Mouse (Mus musculus) heart, embryonic 15.5 days (tissue): Measurements from ENCODE around the gene Vav3. TPM values are rescaled to one million over a fixed set of nuclear protein-coding genes. Genes with fewer than 3 reads are reported as not detected.

ENCODE experiments used
- ATAC-seq: fragments of 200-750 bp; cut with Nextera tagmentation; replicated peaks from 2 replicates; pipeline ENCODE4 v1.8.0; 2017; ENCODE audit warnings: low read depth, moderate TSS enrichment; ENCODE audit not compliant: insufficient number of reproducible peaks, insufficient read depth, low FRiP score
- H3K27ac ChIP-seq: fragments of 300-500 bp; sonication (generic); 2 replicates; pipeline ENCODE4 v1.5.1; 2015; ENCODE audit warnings: mild to moderate bottlenecking, inconsistent platforms
- H3K27me3 ChIP-seq: fragments of 300-500 bp; sonication (generic); 2 replicates; pipeline ENCODE4 v1.6.1; 2015; ENCODE audit warnings: inconsistent platforms
- H3K36me3 ChIP-seq: fragments of 300-500 bp; sonication (generic); 2 replicates; pipeline ENCODE4 v1.6.1; 2015; ENCODE audit warnings: mild to moderate bottlenecking, inconsistent platforms
- H3K4me1 ChIP-seq: fragments of 300-500 bp; sonication (generic); replicated peaks from 2 replicates; pipeline ENCODE4 v1.6.1; 2015; ENCODE audit warnings: inconsistent platforms
- H3K4me2 ChIP-seq: fragments of 300-500 bp; sonication (generic); 2 replicates; pipeline ENCODE4 v1.6.1; 2015; ENCODE audit warnings: inconsistent platforms, mild to moderate bottlenecking, moderate library complexity
- H3K4me3 ChIP-seq: fragments of 300-500 bp; sonication (generic); 2 replicates; pipeline ENCODE4 v1.5.1; 2015; ENCODE audit warnings: mild to moderate bottlenecking, inconsistent platforms
- H3K9ac ChIP-seq: fragments of 300-500 bp; sonication (generic); 2 replicates; pipeline ENCODE4 v1.6.1; 2015; ENCODE audit warnings: mild to moderate bottlenecking, inconsistent platforms
- H3K9me3 ChIP-seq: fragments of 300-500 bp; sonication (generic); replicated peaks from 2 replicates; pipeline ENCODE4 v1.6.1; 2016; ENCODE audit warnings: inconsistent platforms
- WGBS: fragments of 180-500 bp; shearing (Covaris S2); methylation state at CpG from one replicate; pipeline ENCODE4 v1.1.7; 2015; ENCODE audit warnings: mixed read lengths; 5-methylcytosine and 5-hydroxymethylcytosine counted together
- polyA plus RNA-seq: library from polyadenylated mRNA; unstranded; fragments of >200 nt; fragmentation: Nextera tagmentation; extraction: Ambion mirVana; gene quantifications from 2 replicates; pipeline ENCODE4 v1.2.1, GENCODE M21; 2015

The Vav3 gene
- polyA plus RNA-seq, 1 experiment from 2014 or later = 7.4 TPM

- Histone ChIP-seq H3K9ac (no peak overlapping the region), H3K4me3 (no peak overlapping the region), H3K27me3 (no peaks in the 10 kb centered on the region), H3K27ac (no peak overlapping the region), H3K4me2 (no peak overlapping the region), H3K9me3 (no peaks in the 10 kb centered on the region), H3K36me3 (no peaks in the 10 kb centered on the region), H3K4me1 (peaks cover 6% of the 10 kb centered on the region; the same call in 1 of the 2 replicates)
- no peak for ATAC-seq
- 43% methylated on average over 8 of the region's 8 CpGs for WGBS
Measured at GRCm38 (mm10) chr3:109476521-109476920, 136.1 kb downstream of the Vav3 start.

- H3K9ac ChIP-seq = no peak overlapping the region
- WGBS = 80% methylated on average over 4 of the region's 4 CpGs
- no peak overlapping the region for H3K4me2 ChIP-seq
- no peak overlapping the region for H3K4me3 ChIP-seq
- H3K27ac ChIP-seq = no peak overlapping the region
- H3K36me3 ChIP-seq = no peaks in the 10 kb centered on the region
- ATAC-seq = no peak
- H3K27me3 ChIP-seq = no peaks in the 10 kb centered on the region
- H3K4me1 ChIP-seq = peaks cover 6% of the 10 kb centered on the region; the same call in 1 of the 2 replicates
- H3K9me3 ChIP-seq = no peaks in the 10 kb centered on the region
Measured at GRCm38 (mm10) chr3:109478297-109478696, 137.8 kb downstream of the Vav3 start.

GRCm38 (mm10) chr3:109480625-109481024 lies 140.2 kb downstream of the Vav3 start:
- H3K27me3 ChIP-seq = no peaks in the 10 kb centered on the region
- H3K9me3 ChIP-seq = no peaks in the 10 kb centered on the region
- 79% methylated on average over 2 of the region's 2 CpGs for WGBS
- H3K4me1 ChIP-seq = peaks cover 6% of the 10 kb centered on the region; the same call in 1 of the 2 replicates
- no peak overlapping the region for H3K4me3 ChIP-seq
- no peak overlapping the region for H3K4me2 ChIP-seq
- no peak overlapping the region for H3K27ac ChIP-seq
- H3K9ac ChIP-seq = no peak overlapping the region
- no peaks in the 10 kb centered on the region for H3K36me3 ChIP-seq
- no peak for ATAC-seq

- H3K36me3 ChIP-seq = no peaks in the 10 kb centered on the region
- H3K27ac ChIP-seq = no peak overlapping the region
- H3K4me1 ChIP-seq = no peaks in the 10 kb centered on the region
- H3K4me3 ChIP-seq = no peak overlapping the region
- H3K27me3 ChIP-seq = no peaks in the 10 kb centered on the region
- WGBS = 73% methylated on average over 3 of the region's 3 CpGs
- H3K9me3 ChIP-seq = no peaks in the 10 kb centered on the region
- H3K4me2 ChIP-seq = no peak overlapping the region
- H3K9ac ChIP-seq = no peak overlapping the region
- ATAC-seq = no peak
Measured at GRCm38 (mm10) chr3:109486786-109487185, 146.3 kb downstream of the Vav3 start.

GRCm38 (mm10) chr3:109487823-109488222 lies 147.4 kb downstream of the Vav3 start:
- no peak overlapping the region for H3K4me2 ChIP-seq
- no peak overlapping the region for H3K27ac ChIP-seq
- WGBS = 84% methylated on average over 4 of the region's 4 CpGs
- no peaks in the 10 kb centered on the region for H3K27me3 ChIP-seq
- no peaks in the 10 kb centered on the region for H3K9me3 ChIP-seq
- ATAC-seq = no peak
- no peaks in the 10 kb centered on the region for H3K36me3 ChIP-seq
- no peaks in the 10 kb centered on the region for H3K4me1 ChIP-seq
- H3K9ac ChIP-seq = no peak overlapping the region
- H3K4me3 ChIP-seq = no peak overlapping the region

GRCm38 (mm10) chr3:109488750-109489171 lies 148.3 kb downstream of the Vav3 start:
- Histone ChIP-seq H3K4me1 (no peaks in the 10 kb centered on the region), H3K9me3 (no peaks in the 10 kb centered on the region), H3K36me3 (no peaks in the 10 kb centered on the region), H3K4me3 (no peak overlapping the region), H3K4me2 (no peak overlapping the region), H3K27ac (no peak overlapping the region), H3K9ac (no peak overlapping the region), H3K27me3 (no peaks in the 10 kb centered on the region)
- WGBS = 63% methylated on average over 4 of the region's 4 CpGs
- no peak for ATAC-seq

GRCm38 (mm10) chr3:109490561-109491296 lies 150.3 kb downstream of the Vav3 start:
- Histone ChIP-seq H3K27ac (no peak overlapping the region), H3K36me3 (no peaks in the 10 kb centered on the region), H3K27me3 (no peaks in the 10 kb centered on the region), H3K4me1 (0 out of 2 replicates have a peak, but pooled peaks cover 2% of the 10 kb centered on the region), H3K4me3 (no peak overlapping the region), H3K4me2 (no peak overlapping the region), H3K9me3 (no peaks in the 10 kb centered on the region), H3K9ac (no peak overlapping the region)
- ATAC-seq = no peak
- WGBS = 61% methylated on average over 11 of the region's 11 CpGs

- Histone ChIP-seq H3K9me3 (no peaks in the 10 kb centered on the region), H3K4me2 (no peak overlapping the region), H3K4me3 (no peak overlapping the region), H3K27me3 (no peaks in the 10 kb centered on the region), H3K4me1 (0 out of 2 replicates have a peak, but pooled peaks cover 2% of the 10 kb centered on the region), H3K36me3 (no peaks in the 10 kb centered on the region), H3K9ac (no peak overlapping the region), H3K27ac (no peak overlapping the region)
- 6% methylated on average over 2 of the region's 2 CpGs for WGBS
- no peak for ATAC-seq
Measured at GRCm38 (mm10) chr3:109491568-109491967, 151.1 kb downstream of the Vav3 start.

- 74% methylated on average over 5 of the region's 5 CpGs for WGBS
- Histone ChIP-seq H3K36me3 (no peaks in the 10 kb centered on the region), H3K9ac (no peak overlapping the region), H3K4me3 (no peak overlapping the region), H3K4me1 (0 out of 2 replicates have a peak, but pooled peaks cover 2% of the 10 kb centered on the region), H3K4me2 (no peak overlapping the region), H3K9me3 (no peaks in the 10 kb centered on the region), H3K27ac (no peak overlapping the region), H3K27me3 (no peaks in the 10 kb centered on the region)
- ATAC-seq = no peak
Measured at GRCm38 (mm10) chr3:109496461-109496860, 156.0 kb downstream of the Vav3 start.

GRCm38 (mm10) chr3:109497074-109497473 lies 156.6 kb downstream of the Vav3 start:
- no peak overlapping the region for H3K4me2 ChIP-seq
- 71% methylated on average over 4 of the region's 4 CpGs for WGBS
- no peak for ATAC-seq

GRCm38 (mm10) chr3:109499861-109500456 lies 159.5 kb downstream of the Vav3 start:
- Histone ChIP-seq H3K4me3 (no peak overlapping the region), H3K4me2 (no peak overlapping the region), H3K9ac (no peak overlapping the region), H3K27me3 (no peaks in the 10 kb centered on the region), H3K4me1 (0 out of 2 replicates have a peak, but pooled peaks cover 2% of the 10 kb centered on the region), H3K9me3 (no peaks in the 10 kb centered on the region), H3K36me3 (no peaks in the 10 kb centered on the region), H3K27ac (no peak overlapping the region)
- 85% methylated on average over 1 of the region's 1 CpGs for WGBS
- no peak for ATAC-seq

More at GRCm38 (mm10) chr3:109497074-109497473, 156.6 kb downstream of the Vav3 start:
- H3K27ac ChIP-seq = no peak overlapping the region
- no peak overlapping the region for H3K9ac ChIP-seq
- 0 out of 2 replicates have a peak, but pooled peaks cover 2% of the 10 kb centered on the region for H3K4me1 ChIP-seq
- H3K9me3 ChIP-seq = no peaks in the 10 kb centered on the region
- H3K4me3 ChIP-seq = no peak overlapping the region
- no peaks in the 10 kb centered on the region for H3K27me3 ChIP-seq
- no peaks in the 10 kb centered on the region for H3K36me3 ChIP-seq
